Mouse (Mus musculus) urinary bladder, adult 18-20 months (tissue): Measurements from ENCODE around the gene Acss3.

Source experiments
- DNase-seq, 2 experiments: peaks; one replicate each; pipeline ENCODE4 v3.0.0; 2022; ENCODE audit warnings: low spot score in 2 of 2, mixed read lengths in 2 of 2

The Acss3 gene

GRCm38 (mm10) chr10:107021118-107021517, 102.3 kb downstream of the Acss3 start:
- no peak for DNase-seq

- DNase-seq, result no peak
Measured at GRCm38 (mm10) chr10:107011142-107011541, 112.3 kb downstream of the Acss3 start.

GRCm38 (mm10) chr10:106998052-106998625, 125.3 kb downstream of the Acss3 start:
- no peak for DNase-seq

- DNase-seq, result no peak
Measured at GRCm38 (mm10) chr10:106989478-106989877, 134.0 kb downstream of the Acss3 start.

GRCm38 (mm10) chr10:106975193-106976141, 148.0 kb downstream of the Acss3 start:
- DNase-seq, result no peak

- no peak for DNase-seq
Measured at GRCm38 (mm10) chr10:106959026-106959425, 164.4 kb downstream of the Acss3 start.

- DNase-seq, result no peak
Measured at GRCm38 (mm10) chr10:106941380-106941779, 182.1 kb downstream of the Acss3 start.

- DNase-seq, result no peak
Measured at GRCm38 (mm10) chr10:106939441-106939840, 184.0 kb downstream of the Acss3 start.

- DNase-seq, result no peak
Measured at GRCm38 (mm10) chr10:106938851-106939250, 184.6 kb downstream of the Acss3 start.

- DNase-seq, result no peak
Measured at GRCm38 (mm10) chr10:106936996-106937395, 186.5 kb downstream of the Acss3 start.

- peak in 1 of 2 experiments; percentile 3 for DNase-seq
Measured at GRCm38 (mm10) chr10:106932571-106933073, 190.8 kb downstream of the Acss3 start.

- DNase-seq, result no peak
Measured at GRCm38 (mm10) chr10:106928576-106929332, 194.7 kb downstream of the Acss3 start.

- DNase-seq, result no peak
Measured at GRCm38 (mm10) chr10:106924798-106925197, 198.7 kb downstream of the Acss3 start.

GRCm38 (mm10) chr10:106924334-106924733, 199.1 kb downstream of the Acss3 start:
- no peak for DNase-seq

GRCm38 (mm10) chr10:106914822-106915221, 208.6 kb downstream of the Acss3 start:
- no peak for DNase-seq

- no peak for DNase-seq
Measured at GRCm38 (mm10) chr10:106914275-106914674, 209.2 kb downstream of the Acss3 start.

GRCm38 (mm10) chr10:106913032-106913431, 210.4 kb downstream of the Acss3 start:
- no peak for DNase-seq

GRCm38 (mm10) chr10:106910108-106910507, 213.4 kb downstream of the Acss3 start:
- no peak for DNase-seq

- no peak for DNase-seq
Measured at GRCm38 (mm10) chr10:106896351-106896750, 227.1 kb downstream of the Acss3 start.
